Mouse (Mus musculus) myocyte (in vitro differentiated cells): ENCODE results near the gene Cracr2b.

Experiments used
- CEBPB ChIP-seq: IDR thresholded peaks from 2 replicates; pipeline ENCODE4 v1.6.1; 2011; ENCODE audit warnings: mild to moderate bottlenecking, moderate library complexity; ENCODE audit not compliant: poor library complexity, insufficient read depth, severe bottlenecking
- E2F4 ChIP-seq: IDR thresholded peaks from one replicate; pipeline ENCODE4 v1.6.1; 2011; ENCODE audit warnings: mild to moderate bottlenecking, control low read depth, moderate library complexity; ENCODE audit not compliant: insufficient read depth
- MAX ChIP-seq: IDR thresholded peaks from one replicate; pipeline ENCODE4 v1.6.1; 2011; ENCODE audit warnings: low read depth, mild to moderate bottlenecking, control low read depth
- POLR2A ChIP-seq: IDR thresholded peaks from one replicate; pipeline ENCODE4 v1.6.1; 2011; ENCODE audit warnings: low read depth, mild to moderate bottlenecking, control low read depth, moderate library complexity; ENCODE audit not compliant: insufficient read length
- POLR2AphosphoS2 ChIP-seq: IDR thresholded peaks from one replicate; pipeline ENCODE4 v1.6.1; 2011; ENCODE audit warnings: low read depth, control low read depth; ENCODE audit not compliant: insufficient read length
- TCF3 ChIP-seq: IDR thresholded peaks from one replicate; pipeline ENCODE4 v1.6.1; 2011; ENCODE audit warnings: low read depth, control low read depth; ENCODE audit not compliant: insufficient read length
- USF1 ChIP-seq: IDR thresholded peaks from one replicate; pipeline ENCODE4 v1.6.1; 2011; ENCODE audit warnings: low read depth, mild to moderate bottlenecking, control low read depth, moderate library complexity

GRCm38 (mm10) chr7:141429310-141429709, 31.6 kb upstream of the Cracr2b start, which contains the start of gene Cend1:
- TF ChIP-seq POLR2A = no peak
- no peak for TF ChIP-seq MAX
- TF ChIP-seq CEBPB = no peak
- no peak for TF ChIP-seq USF1
- no peak for TF ChIP-seq TCF3
- no peak for TF ChIP-seq E2F4
- TF ChIP-seq POLR2AphosphoS2 = peak; percentile 22
